Mouse (Mus musculus): ENCODE data around the gene Col28a1. TPM values are rescaled to one million over a fixed set of nuclear protein-coding genes. Genes with fewer than 3 reads are reported as not detected.

Col28a1 gene
- total and polyA plus RNA-seq, 3 experiments = not detected

GRCm38 (mm10) chr6:8094160-8094953, 98.1 kb downstream of the Col28a1 start:
- Histone ChIP-seq H3K4me3 (ENCODE audit: control insufficient read depth in 1 of 2, insufficient read depth in 1 of 2, low read depth in 2 of 2, low read length in 2 of 2) (no peak overlapping the region), H3K9me3 (replicated peaks; ENCODE audit: insufficient read depth, low read length) (no peaks in the 10 kb centered on the region), H3K27me3 (ENCODE audit: control insufficient read depth in 1 of 2, insufficient read depth in 2 of 2, low read length in 2 of 2) (no peaks in the 10 kb centered on the region; a peak in 1 of 4 replicates), H3K36me3 (ENCODE audit: control insufficient read depth in 1 of 2, insufficient read depth in 2 of 2, low read length in 2 of 2) (no peaks in the 10 kb centered on the region), H3K79me2 (ENCODE audit: control insufficient read depth, insufficient read depth, low read length, poor library complexity) (no peaks in the 10 kb centered on the region), H3K4me1 (ENCODE audit: control insufficient read depth in 1 of 2, insufficient read depth in 2 of 2, low read length in 2 of 2) (no peaks in the 10 kb centered on the region), H3K9ac (ENCODE audit: control insufficient read depth, low read depth, low read length, poor library complexity, severe bottlenecking) (no peak overlapping the region), H3K27ac (ENCODE audit: control insufficient read depth, low read depth, low read length) (no peak overlapping the region)
- DNase-seq (ENCODE audit: low read depth, low spot score) = no peak
- TF ChIP-seq EP300 (IDR thresholded peaks at IDR 0.05; ENCODE audit: low read depth in 1 of 2, low read length in 2 of 2) (no peak), MAZ (IDR thresholded peaks at IDR 0.05; ENCODE audit: low read depth, low read length) (no peak), TAL1 (IDR thresholded peaks at IDR 0.05; ENCODE audit: low read length) (no peak), RAD21 (IDR thresholded peaks at IDR 0.05; ENCODE audit: low read depth, low read length) (no peak), CTCF (IDR thresholded peaks at IDR 0.05 in 2 of 3, conservative IDR thresholded peaks at IDR 0.05 in 1 of 3; ENCODE audit: control insufficient read depth in 1 of 3, insufficient read depth in 1 of 3, low read depth in 2 of 3, low read length in 3 of 3, poor library complexity in 1 of 3, severe bottlenecking in 1 of 3) (no peak), NELFE (IDR thresholded peaks at IDR 0.05; ENCODE audit: low read depth, low read length) (no peak), HCFC1 (IDR thresholded peaks at IDR 0.05; ENCODE audit: low read depth, low read length) (no peak), NRF1 (IDR thresholded peaks at IDR 0.05; ENCODE audit: insufficient read depth, low read depth, low read length, poor library complexity, severe bottlenecking) (no peak), MXI1 (IDR thresholded peaks at IDR 0.05; ENCODE audit: low read depth, low read length) (no peak), SIN3A (IDR thresholded peaks at IDR 0.05; ENCODE audit: low read length) (no peak)

GRCm38 (mm10) chr6:8093556-8093955, 98.9 kb downstream of the Col28a1 start:
- no peak overlapping the region for H3K4me3 ChIP-seq (ENCODE audit: control insufficient read depth in 1 of 2, insufficient read depth in 1 of 2, low read depth in 2 of 2, low read length in 2 of 2)
- H3K79me2 ChIP-seq (ENCODE audit: control insufficient read depth, insufficient read depth, low read length, poor library complexity) = no peaks in the 10 kb centered on the region
- no peaks in the 10 kb centered on the region; a peak in 1 of 4 replicates for H3K27me3 ChIP-seq (ENCODE audit: control insufficient read depth in 1 of 2, insufficient read depth in 2 of 2, low read length in 2 of 2)
- no peak overlapping the region for H3K9ac ChIP-seq (ENCODE audit: control insufficient read depth, low read depth, low read length, poor library complexity, severe bottlenecking)
- H3K4me1 ChIP-seq (ENCODE audit: control insufficient read depth in 1 of 2, insufficient read depth in 2 of 2, low read length in 2 of 2) = no peaks in the 10 kb centered on the region
- TF ChIP-seq ZMIZ1 (IDR thresholded peaks at IDR 0.05; ENCODE audit: low read depth, low read length) = no peak
- no peak for TF ChIP-seq POLR2AphosphoS5 (IDR thresholded peaks at IDR 0.05; ENCODE audit: borderline replicate concordance, low read depth, low read length)
- no peak for TF ChIP-seq MXI1 (IDR thresholded peaks at IDR 0.05; ENCODE audit: low read depth, low read length)
- no peak for TF ChIP-seq SIN3A (IDR thresholded peaks at IDR 0.05; ENCODE audit: low read length)
- TF ChIP-seq RCOR1 (IDR thresholded peaks at IDR 0.05; ENCODE audit: low read depth, low read length) = no peak
- TF ChIP-seq MAX (IDR thresholded peaks at IDR 0.05; ENCODE audit: low read length) = no peak
- no peak for TF ChIP-seq USF2 (IDR thresholded peaks at IDR 0.05; ENCODE audit: borderline replicate concordance in 1 of 2, insufficient read depth in 1 of 2, low read depth in 1 of 2, low read length in 2 of 2)
- TF ChIP-seq HCFC1 (IDR thresholded peaks at IDR 0.05; ENCODE audit: low read depth, low read length) = no peak
- TF ChIP-seq E2F4 (IDR thresholded peaks at IDR 0.05; ENCODE audit: borderline replicate concordance, low read depth, low read length) = no peak
- no peak for TF ChIP-seq EP300 (IDR thresholded peaks at IDR 0.05; ENCODE audit: low read depth in 1 of 2, low read length in 2 of 2)
- TF ChIP-seq GATA1 (IDR thresholded peaks at IDR 0.05; ENCODE audit: low read depth, low read length) = no peak
- no peak for TF ChIP-seq JUND (IDR thresholded peaks at IDR 0.05; ENCODE audit: low read depth, low read length)
- no peak for TF ChIP-seq KAT2A (conservative IDR thresholded peaks at IDR 0.05; ENCODE audit: low read depth, low read length)
- no peak for TF ChIP-seq TCF12 (IDR thresholded peaks at IDR 0.05; ENCODE audit: low read depth, low read length)
- no peak for TF ChIP-seq ZC3H11A (IDR thresholded peaks at IDR 0.05; ENCODE audit: low read depth, low read length)
- TF ChIP-seq MAZ (IDR thresholded peaks at IDR 0.05; ENCODE audit: low read depth, low read length) = no peak
- TF ChIP-seq TAL1 (IDR thresholded peaks at IDR 0.05; ENCODE audit: low read length) = no peak
- no peak for TF ChIP-seq CHD2 (IDR thresholded peaks at IDR 0.05; ENCODE audit: low read length)
- H3K27ac ChIP-seq (ENCODE audit: control insufficient read depth, low read depth, low read length) = no peak overlapping the region
- H3K36me3 ChIP-seq (ENCODE audit: control insufficient read depth in 1 of 2, insufficient read depth in 2 of 2, low read length in 2 of 2) = no peaks in the 10 kb centered on the region
- H3K9me3 ChIP-seq (replicated peaks; ENCODE audit: insufficient read depth, low read length) = no peaks in the 10 kb centered on the region
- DNase-seq (ENCODE audit: low read depth, low spot score) = no peak

Data from MEL (cell line).